Mouse (Mus musculus): ENCODE measurements at regions not wholly inside any gene's neighbourhood (a gene's known extent, or its start where the extent isn't known, plus 50 kb on each side); places are given as distances from the start of the nearest gene placed in this dataset.

DNA sequence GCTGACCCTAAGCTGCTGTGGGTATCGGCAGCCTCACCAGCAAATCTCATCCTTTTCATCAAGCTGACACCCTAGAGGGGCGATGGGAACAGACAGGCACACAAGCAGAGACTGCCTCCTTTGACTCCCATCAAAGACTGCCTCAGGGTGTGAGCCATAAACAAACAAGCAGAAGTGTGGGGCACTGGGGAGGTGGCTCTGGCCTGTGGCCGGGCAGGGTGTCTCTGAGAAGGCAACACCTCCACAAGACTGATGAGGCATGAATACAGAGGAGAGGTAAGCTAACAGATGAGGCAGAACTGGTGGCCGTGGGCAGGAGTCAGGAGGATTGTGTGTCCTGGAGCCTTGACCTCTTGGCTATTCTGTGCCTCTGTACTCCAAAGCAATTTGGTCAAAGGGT lies 77.8 kb upstream of the Pcsk6 start:
- WGBS = 68% methylated on average over 4 of the region's 4 CpGs
- no peaks in the 10 kb centered on the region for H3K27me3 ChIP-seq (ENCODE audit: control insufficient read depth, insufficient read depth, low read length)
- TF ChIP-seq POLR2A (IDR thresholded peaks at IDR 0.05; ENCODE audit: low read depth, low read length) = no peak
- no peak for TF ChIP-seq CTCF (IDR thresholded peaks at IDR 0.05; ENCODE audit: extremely low read depth, insufficient read length, insufficient replicate concordance, low read depth, low read length)
- no peak overlapping the region for H3K4me3 ChIP-seq (ENCODE audit: low read depth, low read length)
- H3K4me1 ChIP-seq (ENCODE audit: control insufficient read depth, insufficient read depth, insufficient read length, low read length) = no peaks in the 10 kb centered on the region
- H3K27ac ChIP-seq (ENCODE audit: insufficient read depth, low read depth, low read length) = no peak overlapping the region
- H3K36me3 ChIP-seq (ENCODE audit: control insufficient read depth, insufficient read depth, low read length) = no peaks in the 10 kb centered on the region

DNA sequence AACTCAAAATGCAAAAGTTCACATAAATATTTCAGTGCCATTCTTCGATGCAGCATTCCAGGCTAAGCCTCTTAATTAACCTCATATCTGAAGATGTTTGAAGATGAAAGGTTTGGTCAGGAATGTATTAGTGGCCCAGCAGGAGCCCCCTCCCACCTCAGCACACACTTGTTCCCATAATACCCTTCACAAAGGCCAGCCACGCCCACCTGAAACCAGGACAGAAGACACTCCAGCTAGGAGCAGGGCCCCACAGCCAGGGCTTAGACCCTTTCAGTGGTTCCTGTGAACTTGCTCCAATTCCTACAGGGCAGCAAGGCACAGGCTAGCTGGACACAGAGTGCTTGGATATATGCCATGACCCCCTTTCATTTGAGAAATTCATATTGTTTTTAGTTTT lies 74.6 kb upstream of the Pcsk6 start:
- TF ChIP-seq POLR2A (IDR thresholded peaks at IDR 0.05; ENCODE audit: low read depth, low read length) (no peak), CTCF (IDR thresholded peaks at IDR 0.05; ENCODE audit: extremely low read depth, insufficient read length, insufficient replicate concordance, low read depth, low read length) (no peak)
- H3K4me3 ChIP-seq (ENCODE audit: low read depth, low read length) = no peak overlapping the region
- H3K36me3 ChIP-seq (ENCODE audit: control insufficient read depth, insufficient read depth, low read length) = no peaks in the 10 kb centered on the region
- peaks cover 2% of the 10 kb centered on the region; the same call in 1 of the 2 replicates for H3K4me1 ChIP-seq (ENCODE audit: control insufficient read depth, insufficient read depth, insufficient read length, low read length)
- H3K27me3 ChIP-seq (ENCODE audit: control insufficient read depth, insufficient read depth, low read length) = no peaks in the 10 kb centered on the region
- 57% methylated on average over 2 of the region's 2 CpGs for WGBS
- no peak overlapping the region for H3K27ac ChIP-seq (ENCODE audit: insufficient read depth, low read depth, low read length)

DNA sequence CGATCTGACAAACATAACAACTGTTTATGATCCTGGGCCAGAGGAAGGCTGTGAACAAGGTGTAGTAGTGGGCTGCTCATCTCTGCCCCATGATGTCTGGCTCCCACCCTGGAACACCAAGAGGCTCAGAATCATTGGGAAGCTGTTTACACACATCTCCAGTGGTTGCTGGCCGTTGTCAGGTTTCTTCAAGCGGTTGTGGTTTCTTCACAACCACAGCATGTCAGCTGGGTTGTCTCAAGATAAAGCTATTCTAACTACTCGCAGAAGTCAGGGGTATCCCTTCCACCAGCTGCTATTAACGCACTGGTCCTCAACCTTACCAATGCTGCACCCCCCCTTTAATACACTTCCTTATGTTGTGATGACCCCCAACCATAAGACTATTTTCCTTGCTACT lies 73.7 kb upstream of the Pcsk6 start:
- 87% methylated on average over 5 of the region's 5 CpGs for WGBS
- TF ChIP-seq POLR2A (IDR thresholded peaks at IDR 0.05; ENCODE audit: low read depth, low read length) = no peak
- TF ChIP-seq CTCF (IDR thresholded peaks at IDR 0.05; ENCODE audit: extremely low read depth, insufficient read length, insufficient replicate concordance, low read depth, low read length) = no peak

DNA sequence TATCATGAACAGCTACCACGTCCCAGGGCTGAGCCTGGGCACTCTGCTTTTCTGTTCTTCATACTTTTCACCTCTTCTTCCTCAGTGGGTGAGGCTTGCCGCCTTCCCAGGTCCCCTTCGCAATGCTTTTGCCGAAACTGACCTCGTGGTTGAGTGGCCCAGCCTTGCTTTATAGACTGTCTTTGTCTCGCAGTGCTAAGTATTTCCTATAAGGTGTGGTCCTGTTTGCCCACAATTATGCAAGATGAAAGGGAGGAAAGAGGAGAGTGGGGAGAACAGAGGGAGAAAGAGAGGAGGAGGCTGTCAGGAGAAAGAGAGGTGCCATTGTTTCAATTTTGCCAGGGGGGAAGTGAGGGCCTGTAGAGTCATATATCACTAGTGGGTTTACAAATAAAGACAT lies 71.3 kb upstream of the Pcsk6 start:
- WGBS = 44% methylated on average over 6 of the region's 6 CpGs
- TF ChIP-seq CTCF (IDR thresholded peaks at IDR 0.05; ENCODE audit: extremely low read depth, insufficient read length, insufficient replicate concordance, low read depth, low read length) (no peak), POLR2A (IDR thresholded peaks at IDR 0.05; ENCODE audit: low read depth, low read length) (no peak)
- Histone ChIP-seq H3K4me1 (ENCODE audit: control insufficient read depth, insufficient read depth, insufficient read length, low read length) (peaks cover 10% of the 10 kb centered on the region; the same call in 1 of the 2 replicates), H3K36me3 (ENCODE audit: control insufficient read depth, insufficient read depth, low read length) (no peaks in the 10 kb centered on the region), H3K27me3 (ENCODE audit: control insufficient read depth, insufficient read depth, low read length) (no peaks in the 10 kb centered on the region), H3K27ac (ENCODE audit: insufficient read depth, low read depth, low read length) (no peak overlapping the region), H3K4me3 (ENCODE audit: low read depth, low read length) (no peak overlapping the region)

More for the DNA sequence above, 73.7 kb upstream of the Pcsk6 start:
- peaks cover 10% of the 10 kb centered on the region; the same call in 1 of the 2 replicates for H3K4me1 ChIP-seq (ENCODE audit: control insufficient read depth, insufficient read depth, insufficient read length, low read length)
- no peak overlapping the region for H3K27ac ChIP-seq (ENCODE audit: insufficient read depth, low read depth, low read length)
- no peaks in the 10 kb centered on the region for H3K36me3 ChIP-seq (ENCODE audit: control insufficient read depth, insufficient read depth, low read length)
- H3K27me3 ChIP-seq (ENCODE audit: control insufficient read depth, insufficient read depth, low read length) = no peaks in the 10 kb centered on the region
- H3K4me3 ChIP-seq (ENCODE audit: low read depth, low read length) = no peak overlapping the region

DNA sequence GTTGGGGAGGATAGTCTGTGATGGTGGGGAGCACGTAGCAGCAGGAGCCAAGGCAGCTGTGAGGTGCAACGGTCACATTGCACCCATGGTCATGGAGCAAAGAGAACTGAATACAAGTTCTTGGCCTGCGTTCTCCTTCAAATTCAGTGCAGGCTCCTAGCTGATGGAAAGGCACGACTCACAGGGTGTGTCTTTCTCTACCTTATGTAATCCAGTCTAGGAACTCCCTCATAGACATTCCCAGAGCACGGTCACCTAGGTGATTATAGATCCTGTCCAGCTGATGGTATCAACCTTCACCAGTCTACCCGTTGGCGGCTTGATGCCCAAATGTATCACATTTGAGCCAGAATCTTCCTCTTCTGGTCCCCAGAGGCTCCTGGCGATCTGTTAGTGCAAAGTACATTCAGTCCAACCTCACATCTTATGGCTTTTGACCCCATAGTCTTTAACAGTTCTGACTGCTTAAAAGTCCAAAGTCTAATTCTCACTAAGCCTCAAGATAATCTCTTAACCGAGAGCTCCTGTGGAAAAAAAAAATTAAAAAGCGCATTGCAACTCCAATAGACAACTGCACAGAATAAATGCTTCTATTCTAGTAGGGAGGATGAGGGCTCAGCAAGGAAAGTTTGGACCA lies 69.2 kb upstream of the Pcsk6 start:
- H3K4me3 ChIP-seq (ENCODE audit: low read depth, low read length) = no peak overlapping the region
- peak overlapping the region; percentile 44; the same call in 1 of the 2 replicates for H3K27ac ChIP-seq (ENCODE audit: insufficient read depth, low read depth, low read length)
- H3K36me3 ChIP-seq (ENCODE audit: control insufficient read depth, insufficient read depth, low read length) = no peaks in the 10 kb centered on the region
- H3K27me3 ChIP-seq (ENCODE audit: control insufficient read depth, insufficient read depth, low read length) = no peaks in the 10 kb centered on the region
- H3K4me1 ChIP-seq (ENCODE audit: control insufficient read depth, insufficient read depth, insufficient read length, low read length) = peaks cover 10% of the 10 kb centered on the region; the same call in 1 of the 2 replicates
- TF ChIP-seq POLR2A (IDR thresholded peaks at IDR 0.05; ENCODE audit: low read depth, low read length) (no peak), CTCF (IDR thresholded peaks at IDR 0.05; ENCODE audit: extremely low read depth, insufficient read length, insufficient replicate concordance, low read depth, low read length) (no peak)
- 43% methylated on average over 10 of the region's 10 CpGs for WGBS

DNA sequence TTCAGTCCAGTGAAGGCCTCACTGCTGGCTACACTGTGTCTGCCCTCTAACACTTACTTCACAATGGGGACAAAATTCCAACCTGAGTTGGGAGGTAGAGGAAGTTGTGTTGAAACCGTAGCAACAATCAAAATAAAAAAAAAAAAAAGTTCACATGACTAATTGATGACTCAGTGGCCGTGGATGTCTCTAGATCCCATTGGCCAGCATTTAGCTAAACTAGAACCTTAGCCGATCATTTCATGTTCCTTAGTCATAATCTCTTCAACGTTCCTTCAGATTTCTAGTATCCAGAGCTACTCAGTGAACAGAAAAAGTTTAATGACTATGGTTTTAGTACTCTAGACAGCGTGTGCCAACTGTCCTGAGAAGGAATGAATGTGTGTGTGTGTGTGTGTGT lies 59.2 kb upstream of the Pcsk6 start:
- 34% methylated on average over 5 of the region's 5 CpGs for WGBS
- no peaks in the 10 kb centered on the region for H3K36me3 ChIP-seq (ENCODE audit: control insufficient read depth, insufficient read depth, low read length)
- H3K4me1 ChIP-seq (ENCODE audit: control insufficient read depth, insufficient read depth, insufficient read length, low read length) = peaks cover 14% of the 10 kb centered on the region
- H3K27me3 ChIP-seq (ENCODE audit: control insufficient read depth, insufficient read depth, low read length) = no peaks in the 10 kb centered on the region
- 0 out of 2 replicates have a peak overlapping the region, but pooled peaks have one; percentile 5 for H3K27ac ChIP-seq (ENCODE audit: insufficient read depth, low read depth, low read length)
- no peak overlapping the region for H3K4me3 ChIP-seq (ENCODE audit: low read depth, low read length)
- TF ChIP-seq CTCF (IDR thresholded peaks at IDR 0.05; ENCODE audit: extremely low read depth, insufficient read length, insufficient replicate concordance, low read depth, low read length) = no peak

DNA sequence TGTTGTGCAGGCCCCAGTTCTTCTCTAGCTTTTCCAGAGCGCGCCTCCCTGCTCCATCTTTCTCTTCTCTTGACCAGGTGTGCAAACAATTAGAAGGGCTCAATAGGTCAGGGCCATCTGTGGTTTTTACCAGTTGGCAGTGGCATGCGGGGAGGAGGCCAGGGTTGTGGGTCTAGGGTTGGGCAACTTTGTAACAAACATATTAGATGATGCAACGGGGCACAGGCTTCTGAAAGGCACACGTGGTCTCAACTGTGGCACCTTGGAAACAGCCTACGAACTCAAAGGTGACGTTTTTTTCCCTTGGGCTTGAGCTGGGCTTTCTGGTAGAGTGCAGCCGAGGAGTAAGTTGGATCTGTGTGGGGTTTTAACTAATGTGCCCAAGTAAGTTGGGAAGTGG lies 58.7 kb upstream of the Pcsk6 start:
- no peaks in the 10 kb centered on the region for H3K36me3 ChIP-seq (ENCODE audit: control insufficient read depth, insufficient read depth, low read length)
- H3K27ac ChIP-seq (ENCODE audit: insufficient read depth, low read depth, low read length) = peak overlapping the region; percentile 74
- no peak for TF ChIP-seq POLR2A (IDR thresholded peaks at IDR 0.05; ENCODE audit: low read depth, low read length)
- no peak for TF ChIP-seq CTCF (IDR thresholded peaks at IDR 0.05; ENCODE audit: extremely low read depth, insufficient read length, insufficient replicate concordance, low read depth, low read length)
- peaks cover 14% of the 10 kb centered on the region for H3K4me1 ChIP-seq (ENCODE audit: control insufficient read depth, insufficient read depth, insufficient read length, low read length)
- WGBS = 42% methylated on average over 8 of the region's 8 CpGs
- H3K4me3 ChIP-seq (ENCODE audit: low read depth, low read length) = no peak overlapping the region
- no peaks in the 10 kb centered on the region for H3K27me3 ChIP-seq (ENCODE audit: control insufficient read depth, insufficient read depth, low read length)
